Mouse (Mus musculus) spleen, adult 18-20 months (tissue): ENCODE results near the gene Lbh.

Source experiments
- DNase-seq, 2 experiments: peaks; one replicate each; pipeline ENCODE4 v3.0.0; 2022; ENCODE audit warnings: mixed read lengths in 2 of 2

Lbh gene

GRCm38 (mm10) chr17:72911751-72912150 lies 6.4 kb upstream of the Lbh start:
- DNase-seq = no peak

- no peak for DNase-seq
Measured at GRCm38 (mm10) chr17:72914082-72914481, 4.0 kb upstream of the Lbh start.

GRCm38 (mm10) chr17:72917241-72918030 lies 669 bp upstream of the Lbh start:
- DNase-seq = peak; percentile 68 to 71

GRCm38 (mm10) chr17:72918571-72919541 lies 751 bp downstream of the Lbh start:
- peak; percentile 68 to 69 for DNase-seq

GRCm38 (mm10) chr17:72919641-72920040 lies 1.5 kb downstream of the Lbh start:
- no peak for DNase-seq

- no peak for DNase-seq
Measured at GRCm38 (mm10) chr17:72920430-72920829, 2.3 kb downstream of the Lbh start.

GRCm38 (mm10) chr17:72920971-72921370 lies 2.9 kb downstream of the Lbh start:
- DNase-seq = no peak

GRCm38 (mm10) chr17:72922206-72922605 lies 4.1 kb downstream of the Lbh start:
- DNase-seq = peak in 1 of 2 experiments; percentile 4

GRCm38 (mm10) chr17:72923283-72923682 lies 5.2 kb downstream of the Lbh start:
- DNase-seq = peak in 1 of 2 experiments; percentile 2

GRCm38 (mm10) chr17:72924295-72924694 lies 6.2 kb downstream of the Lbh start:
- DNase-seq = peak in 1 of 2 experiments; percentile 6

GRCm38 (mm10) chr17:72925111-72925510 lies 7.0 kb downstream of the Lbh start:
- peak; percentile 65 to 70 for DNase-seq

- DNase-seq = peak in 1 of 2 experiments; percentile 8
Measured at GRCm38 (mm10) chr17:72925804-72926617, 7.9 kb downstream of the Lbh start.

GRCm38 (mm10) chr17:72926994-72927393 lies 8.9 kb downstream of the Lbh start:
- no peak for DNase-seq

GRCm38 (mm10) chr17:72933116-72933515 lies 15.0 kb downstream of the Lbh start:
- no peak for DNase-seq

- DNase-seq = peak; percentile 60
Measured at GRCm38 (mm10) chr17:72934146-72934545, 16.0 kb downstream of the Lbh start.

GRCm38 (mm10) chr17:72934653-72935052 lies 16.5 kb downstream of the Lbh start:
- no peak for DNase-seq

- DNase-seq = peak in 1 of 2 experiments; percentile 20
Measured at GRCm38 (mm10) chr17:72935921-72936320, 17.8 kb downstream of the Lbh start.

GRCm38 (mm10) chr17:72936336-72936735 lies 18.2 kb downstream of the Lbh start:
- DNase-seq = peak in 1 of 2 experiments; percentile 2

- DNase-seq = peak in 1 of 2 experiments; percentile 3
Measured at GRCm38 (mm10) chr17:72937204-72937603, 19.1 kb downstream of the Lbh start.

GRCm38 (mm10) chr17:72938026-72938795 lies 20.1 kb downstream of the Lbh start:
- DNase-seq = peak in 1 of 2 experiments; percentile 13

- DNase-seq = no peak
Measured at GRCm38 (mm10) chr17:72938871-72939568, 20.9 kb downstream of the Lbh start.
